Mouse (Mus musculus) hindbrain, embryonic 11.5 days (tissue): ENCODE data around the gene Zfp692. TPM values are rescaled to one million over a fixed set of nuclear protein-coding genes. Genes with fewer than 3 reads are reported as not detected.
"Not testable (repeated sequence)": the region's sequence is repeated elsewhere in the genome, so short reads cannot be mapped to it uniquely, and the experiment has no call there.

Experiments
- ATAC-seq: fragments of 200-750 bp; cut with Nextera tagmentation; 2 replicates; pipeline ENCODE4 v1.8.0; 2017; ENCODE audit warnings: mild to moderate bottlenecking, moderate TSS enrichment, moderate library complexity; ENCODE audit not compliant: low FRiP score
- DNase-seq: peaks from one replicate; pipeline ENCODE4 v3.0.0-alpha.2; 2015; ENCODE audit warnings: low spot score
- H3K27ac ChIP-seq: fragments of 300-500 bp; sonication (generic); 2 replicates; pipeline ENCODE4 v1.5.1; 2014; ENCODE audit warnings: mild to moderate bottlenecking, low read depth, low read length
- H3K27me3 ChIP-seq: fragments of 300-500 bp; sonication (generic); 2 replicates; pipeline ENCODE4 v1.6.1; 2014; ENCODE audit warnings: mild to moderate bottlenecking, low read length, moderate library complexity, mixed read lengths; ENCODE audit not compliant: control insufficient read depth, insufficient read depth
- H3K36me3 ChIP-seq: fragments of 300-500 bp; sonication (generic); 2 replicates; pipeline ENCODE4 v1.6.1; 2014; ENCODE audit warnings: mild to moderate bottlenecking, low read length, moderate library complexity, mixed read lengths; ENCODE audit not compliant: control insufficient read depth, insufficient read depth
- H3K4me1 ChIP-seq: fragments of 300-500 bp; sonication (generic); replicated peaks from 2 replicates; pipeline ENCODE4 v1.6.1; 2014; ENCODE audit warnings: low read length, mixed read lengths; ENCODE audit not compliant: control insufficient read depth, insufficient read depth
- H3K4me2 ChIP-seq: fragments of 300-500 bp; sonication (generic); replicated peaks from 2 replicates; pipeline ENCODE4 v1.6.1; 2014; ENCODE audit warnings: mild to moderate bottlenecking, low read depth, low read length
- H3K4me3 ChIP-seq: fragments of 300-500 bp; sonication (generic); 2 replicates; pipeline ENCODE4 v1.5.1; 2014; ENCODE audit warnings: low read depth, low read length
- H3K9ac ChIP-seq: fragments of 300-500 bp; sonication (generic); 2 replicates; pipeline ENCODE4 v1.6.1; 2014; ENCODE audit warnings: low read depth, low read length
- H3K9me3 ChIP-seq: fragments of 300-500 bp; sonication (generic); 2 replicates; pipeline ENCODE4 v1.6.1; 2016; ENCODE audit warnings: low read length; ENCODE audit not compliant: control insufficient read depth
- WGBS: fragments of 180-500 bp; shearing (Covaris S2); extraction: QIAGEN DNeasy Blood & Tissue Kit; methylation state at CpG from one replicate; pipeline ENCODE4 v1.1.7; 2014; 5-methylcytosine and 5-hydroxymethylcytosine counted together
- polyA plus RNA-seq: library from polyadenylated mRNA; unstranded; fragments of >200 nt; fragmentation: Nextera tagmentation; extraction: Ambion mirVana; gene quantifications from 2 replicates; pipeline ENCODE4 v1.2.1, GENCODE M21; 2014

Gene Zfp692
- polyA plus RNA-seq, 1 experiment from 2014 or later: 15.5 TPM

GRCm38 (mm10) chr11:58353709-58354108 lies 46.8 kb downstream of the Zfp692 start:
- no peak overlapping the region for H3K4me3 ChIP-seq
- DNase-seq (no peak), ATAC-seq (no peak)
- no peaks in the 10 kb centered on the region for H3K9me3 ChIP-seq
- no peaks in the 10 kb centered on the region for H3K27me3 ChIP-seq
- H3K4me2 ChIP-seq: no peak overlapping the region
- no peak overlapping the region for H3K27ac ChIP-seq
- H3K9ac ChIP-seq: no peak overlapping the region
- no peaks in the 10 kb centered on the region for H3K36me3 ChIP-seq
- H3K4me1 ChIP-seq: no peaks in the 10 kb centered on the region
- 86% methylated on average over 3 of the region's 3 CpGs for WGBS

- Histone ChIP-seq H3K9me3 (no peaks in the 10 kb centered on the region), H3K36me3 (no peaks in the 10 kb centered on the region), H3K4me1 (no peaks in the 10 kb centered on the region), H3K27me3 (no peaks in the 10 kb centered on the region), H3K27ac (no peak overlapping the region), H3K4me2 (no peak overlapping the region), H3K4me3 (no peak overlapping the region), H3K9ac (no peak overlapping the region)
- ATAC-seq (no peak), DNase-seq (no peak)
- 77% methylated on average over 10 of the region's 10 CpGs for WGBS
Measured at GRCm38 (mm10) chr11:58354476-58354875, 47.6 kb downstream of the Zfp692 start.

- no peak overlapping the region for H3K4me2 ChIP-seq
- no peaks in the 10 kb centered on the region for H3K4me1 ChIP-seq
- ATAC-seq (no peak), DNase-seq (no peak)
- H3K27me3 ChIP-seq: no peaks in the 10 kb centered on the region
- H3K9ac ChIP-seq: no peak overlapping the region
- no peaks in the 10 kb centered on the region for H3K9me3 ChIP-seq
- H3K4me3 ChIP-seq: no peak overlapping the region
- no peak overlapping the region for H3K27ac ChIP-seq
- WGBS: 85% methylated on average over 3 of the region's 3 CpGs
- no peaks in the 10 kb centered on the region for H3K36me3 ChIP-seq
Measured at GRCm38 (mm10) chr11:58354927-58355326, 48.1 kb downstream of the Zfp692 start.

GRCm38 (mm10) chr11:58357042-58357441 lies 50.2 kb downstream of the Zfp692 start:
- Histone ChIP-seq H3K4me1 (no peaks in the 10 kb centered on the region), H3K27me3 (no peaks in the 10 kb centered on the region), H3K4me3 (no peak overlapping the region), H3K9ac (no peak overlapping the region), H3K9me3 (no peaks in the 10 kb centered on the region), H3K36me3 (no peaks in the 10 kb centered on the region), H3K4me2 (no peak overlapping the region), H3K27ac (no peak overlapping the region)
- 91% methylated on average over 3 of the region's 3 CpGs for WGBS
- no peak for DNase-seq
- ATAC-seq: no peak

- Histone ChIP-seq H3K9ac (no peak overlapping the region), H3K27me3 (no peaks in the 10 kb centered on the region), H3K9me3 (no peaks in the 10 kb centered on the region), H3K4me2 (no peak overlapping the region), H3K4me3 (no peak overlapping the region), H3K4me1 (no peaks in the 10 kb centered on the region), H3K27ac (no peak overlapping the region), H3K36me3 (no peaks in the 10 kb centered on the region)
- DNase-seq: no peak
- no peak for ATAC-seq
- WGBS: 89% methylated on average over 6 of the region's 6 CpGs
Measured at GRCm38 (mm10) chr11:58357844-58358534, 51.1 kb downstream of the Zfp692 start.

GRCm38 (mm10) chr11:58362562-58362961 lies 55.7 kb downstream of the Zfp692 start:
- H3K27me3 ChIP-seq, H3K4me3 ChIP-seq, H3K4me1 ChIP-seq, H3K9ac ChIP-seq, DNase-seq, H3K36me3 ChIP-seq, H3K4me2 ChIP-seq, H3K27ac ChIP-seq, ATAC-seq, H3K9me3 ChIP-seq: not testable (repeated sequence)
- no CpG with 5 or more reads among the region's 6 CpGs for WGBS

Other genes with a start within 250 kb of the Zfp692 start
- gene Gm12248, start 213.9 kb upstream of the Zfp692 start, polyA plus RNA-seq: not detected in 2 replicates
- 112 and 116 TPM in 2 replicates for gene Cnot8, start 202.9 kb upstream of the Zfp692 start, polyA plus RNA-seq
- 21.0 and 32.0 TPM in 2 replicates for gene Gemin5, start 138.5 kb upstream of the Zfp692 start, polyA plus RNA-seq
- 117 and 132 TPM in 2 replicates for gene Mrpl22, start 135.4 kb upstream of the Zfp692 start, polyA plus RNA-seq
- 2.5 and 3.3 TPM in 2 replicates for gene Igtp, start 107.5 kb upstream of the Zfp692 start, polyA plus RNA-seq
- 0.71 and 1.3 TPM in 2 replicates for gene Irgm2, start 107.5 kb upstream of the Zfp692 start, polyA plus RNA-seq
- gene 4930438A08Rik, start 32.3 kb upstream of the Zfp692 start, polyA plus RNA-seq: not detected in 2 replicates
- 26.1 and 28.9 TPM in 2 replicates for gene Zfp672, start 23.3 kb downstream of the Zfp692 start, polyA plus RNA-seq
- 23.4 and 27.7 TPM in 2 replicates for gene Sh3bp5l, start 23.7 kb downstream of the Zfp692 start, polyA plus RNA-seq
- gene Lypd8, start 72.0 kb downstream of the Zfp692 start, polyA plus RNA-seq: not detected in 2 replicates
- gene 1810065E05Rik, start 114.0 kb downstream of the Zfp692 start, polyA plus RNA-seq: not detected in 2 replicates
- not detected in 2 replicates for gene Gm12253, start 125.5 kb downstream of the Zfp692 start, polyA plus RNA-seq
- gene Lypd9, start 145.9 kb downstream of the Zfp692 start, polyA plus RNA-seq: not detected in 2 replicates
- gene Olfr30, start 155.2 kb downstream of the Zfp692 start, polyA plus RNA-seq: not detected in 2 replicates
- not detected in 2 replicates for gene Olfr332, start 185.5 kb downstream of the Zfp692 start, polyA plus RNA-seq
- not detected in 2 replicates for gene Olfr331, start 195.5 kb downstream of the Zfp692 start, polyA plus RNA-seq
- gene Olfr330, start 227.8 kb downstream of the Zfp692 start, polyA plus RNA-seq: not detected in 2 replicates
- not detected in 2 replicates for gene Olfr329-ps, start 239.4 kb downstream of the Zfp692 start, polyA plus RNA-seq
- gene Olfr328, start 248.6 kb downstream of the Zfp692 start, polyA plus RNA-seq: 0.09 TPM in 1 of 2 replicates, not detected in the other